Mouse (Mus musculus) G1E (cell line): Measurements from ENCODE around the gene Col28a1.

Source experiments
- CTCF ChIP-seq: IDR thresholded peaks from 2 replicates; pipeline ENCODE4 v1.5.1; 2012; ENCODE audit warnings: low read depth, low read length, inconsistent platforms, mixed read lengths
- GATA1 ChIP-seq: IDR thresholded peaks from 2 replicates; pipeline ENCODE4 v1.6.1; 2012; ENCODE audit warnings: borderline replicate concordance, low read length, inconsistent platforms, mixed read lengths
- GATA2 ChIP-seq: IDR thresholded peaks from 2 replicates; pipeline ENCODE4 v1.6.1; 2012; ENCODE audit warnings: low read depth, low read length, inconsistent platforms, borderline replicate concordance
- POLR2AphosphoS5 ChIP-seq: IDR thresholded peaks from 2 replicates; pipeline ENCODE4 v1.6.1; 2012; ENCODE audit warnings: low read depth, low read length, inconsistent platforms; ENCODE audit not compliant: insufficient replicate concordance
- TAL1 ChIP-seq: conservative IDR thresholded peaks from 2 replicates; pipeline ENCODE4 v1.6.1; 2012; ENCODE audit warnings: low read depth, low read length, inconsistent platforms, mixed read lengths

- no peak for TF ChIP-seq CTCF
- no peak for TF ChIP-seq POLR2AphosphoS5
- TF ChIP-seq GATA1, result no peak
- TF ChIP-seq TAL1, result no peak
- no peak for TF ChIP-seq GATA2
Measured at GRCm38 (mm10) chr6:8160001-8160400, 32.4 kb downstream of the Col28a1 start.
